Mouse (Mus musculus): ENCODE results near the gene Tmbim1. TPM values are rescaled to one million over a fixed set of nuclear protein-coding genes. Genes with fewer than 3 reads are reported as not detected.
"Not testable (repeated sequence)": the region's sequence is repeated elsewhere in the genome, so short reads cannot be mapped to it uniquely, and the experiment has no call there.

Gene Tmbim1
- polyA plus RNA-seq, 1 experiment from 2014 or later = 11.5 TPM

DNA sequence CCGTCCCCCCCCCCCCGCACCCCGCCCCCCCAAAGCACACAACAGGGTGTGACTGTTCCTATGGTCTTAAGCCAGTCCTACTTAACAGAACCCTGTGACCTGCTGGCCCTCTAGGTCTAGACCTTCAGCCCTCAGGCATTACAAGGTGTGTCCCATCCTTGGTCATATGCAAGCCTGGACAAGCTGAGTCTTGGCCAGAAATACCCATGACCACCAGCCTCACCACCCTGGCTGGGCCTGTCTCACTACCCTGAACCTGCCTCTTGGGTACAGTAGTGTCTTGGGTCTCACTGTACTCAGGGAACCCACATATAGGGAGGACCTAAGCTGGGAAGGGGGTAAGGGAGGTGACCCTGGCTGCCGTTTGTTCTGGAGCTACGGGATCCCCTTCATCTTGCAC, 32.6 kb upstream of the Tmbim1 start:
- WGBS = 88% methylated on average over 4 of the region's 5 CpGs
- Histone ChIP-seq H3K4me3 (no peak overlapping the region), H3K9ac (no peak overlapping the region), H3K4me1 (replicated peaks) (peaks cover 13% of the 10 kb centered on the region), H3K9me3 (no peaks in the 10 kb centered on the region), H3K4me2 (no peak overlapping the region), H3K27me3 (no peaks in the 10 kb centered on the region), H3K27ac (replicated peaks) (no peak overlapping the region), H3K36me3 (no peaks in the 10 kb centered on the region)
- no peak for ATAC-seq (ENCODE audit: low FRiP score, low read depth)

- H3K36me3 ChIP-seq = no peaks in the 10 kb centered on the region
- no peaks in the 10 kb centered on the region for H3K9me3 ChIP-seq
- no peak for ATAC-seq (ENCODE audit: low FRiP score, low read depth)
- H3K4me2 ChIP-seq = no peak overlapping the region
- WGBS = 72% methylated on average over 3 of the region's 3 CpGs
- peaks cover 13% of the 10 kb centered on the region for H3K4me1 ChIP-seq (replicated peaks)
- no peak overlapping the region for H3K9ac ChIP-seq
- no peak overlapping the region for H3K27ac ChIP-seq (replicated peaks)
- no peaks in the 10 kb centered on the region for H3K27me3 ChIP-seq
- no peak overlapping the region for H3K4me3 ChIP-seq
Observed at GRCm38 (mm10) chr1:74337241-74337771, 31.9 kb upstream of the Tmbim1 start.

GRCm38 (mm10) chr1:74335436-74336170, 30.2 kb upstream of the Tmbim1 start:
- 76% methylated on average over 6 of the region's 6 CpGs for WGBS
- Histone ChIP-seq H3K9me3 (no peaks in the 10 kb centered on the region), H3K36me3 (no peaks in the 10 kb centered on the region), H3K27me3 (no peaks in the 10 kb centered on the region), H3K27ac (replicated peaks) (no peak overlapping the region), H3K4me3 (no peak overlapping the region), H3K4me2 (no peak overlapping the region), H3K9ac (no peak overlapping the region), H3K4me1 (replicated peaks) (peaks cover 22% of the 10 kb centered on the region)
- no peak for ATAC-seq (ENCODE audit: low FRiP score, low read depth)

DNA sequence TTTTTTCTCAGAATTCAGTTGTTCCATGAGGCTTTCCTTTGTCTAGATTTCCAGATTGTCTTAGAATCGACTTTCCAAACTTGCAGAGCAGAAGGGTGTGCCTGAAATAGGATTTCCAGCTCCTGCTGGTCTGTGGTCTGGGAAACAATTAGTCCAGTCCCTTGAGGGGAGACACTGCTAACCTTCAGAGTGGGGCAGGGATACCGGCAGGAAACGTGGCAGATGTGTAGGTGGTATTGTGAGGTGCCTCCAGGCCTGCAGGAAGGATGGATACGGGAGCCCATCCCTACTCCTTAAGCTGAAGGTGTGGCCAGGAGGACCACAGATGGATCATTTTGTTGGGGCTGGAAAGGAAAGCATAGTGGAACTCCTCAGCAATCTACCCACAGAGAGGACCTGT, 29.6 kb upstream of the Tmbim1 start:
- 57% methylated on average over 4 of the region's 4 CpGs for WGBS
- H3K4me3 ChIP-seq = no peak overlapping the region
- no peaks in the 10 kb centered on the region for H3K27me3 ChIP-seq
- no peak overlapping the region for H3K27ac ChIP-seq (replicated peaks)
- no peaks in the 10 kb centered on the region for H3K9me3 ChIP-seq
- no peak for ATAC-seq (ENCODE audit: low FRiP score, low read depth)
- H3K36me3 ChIP-seq = no peaks in the 10 kb centered on the region
- peaks cover 28% of the 10 kb centered on the region for H3K4me1 ChIP-seq (replicated peaks)
- H3K4me2 ChIP-seq = no peak overlapping the region
- H3K9ac ChIP-seq = no peak overlapping the region

GRCm38 (mm10) chr1:74334607-74335006, 29.2 kb upstream of the Tmbim1 start:
- Histone ChIP-seq H3K27ac (replicated peaks) (no peak overlapping the region), H3K4me2 (no peak overlapping the region), H3K4me1 (replicated peaks) (peaks cover 29% of the 10 kb centered on the region), H3K9me3 (no peaks in the 10 kb centered on the region), H3K4me3 (no peak overlapping the region), H3K36me3 (no peaks in the 10 kb centered on the region), H3K27me3 (no peaks in the 10 kb centered on the region), H3K9ac (no peak overlapping the region)
- no peak for ATAC-seq (ENCODE audit: low FRiP score, low read depth)
- 75% methylated on average over 3 of the region's 3 CpGs for WGBS

GRCm38 (mm10) chr1:74332930-74333329, 27.5 kb upstream of the Tmbim1 start:
- Histone ChIP-seq H3K4me2 (peak overlapping the region; percentile 78), H3K27ac (replicated peaks) (peak overlapping the region; percentile 70), H3K9ac (peak overlapping the region; percentile 42), H3K4me3 (peak overlapping the region; percentile 44), H3K4me1 (replicated peaks) (peaks cover 29% of the 10 kb centered on the region), H3K36me3 (no peaks in the 10 kb centered on the region), H3K9me3 (no peaks in the 10 kb centered on the region), H3K27me3 (no peaks in the 10 kb centered on the region)
- WGBS = 1% methylated on average over 9 of the region's 9 CpGs
- ATAC-seq (ENCODE audit: low FRiP score, low read depth) = 0 out of 2 replicates have a peak, but pooled peaks have one; percentile 6

GRCm38 (mm10) chr1:74332241-74332763, 26.9 kb upstream of the Tmbim1 start:
- WGBS = under 1% methylated on average over 35 of the region's 36 CpGs
- H3K9ac ChIP-seq = peak overlapping the region; percentile 42
- H3K4me1 ChIP-seq (replicated peaks) = peaks cover 29% of the 10 kb centered on the region
- peak overlapping the region; percentile 44 for H3K4me3 ChIP-seq
- no peaks in the 10 kb centered on the region for H3K36me3 ChIP-seq
- ATAC-seq (ENCODE audit: low FRiP score, low read depth) = peak; percentile 97
- H3K4me2 ChIP-seq = peak overlapping the region; percentile 78
- no peaks in the 10 kb centered on the region for H3K9me3 ChIP-seq
- peak overlapping the region; percentile 70 for H3K27ac ChIP-seq (replicated peaks)
- no peaks in the 10 kb centered on the region for H3K27me3 ChIP-seq

DNA sequence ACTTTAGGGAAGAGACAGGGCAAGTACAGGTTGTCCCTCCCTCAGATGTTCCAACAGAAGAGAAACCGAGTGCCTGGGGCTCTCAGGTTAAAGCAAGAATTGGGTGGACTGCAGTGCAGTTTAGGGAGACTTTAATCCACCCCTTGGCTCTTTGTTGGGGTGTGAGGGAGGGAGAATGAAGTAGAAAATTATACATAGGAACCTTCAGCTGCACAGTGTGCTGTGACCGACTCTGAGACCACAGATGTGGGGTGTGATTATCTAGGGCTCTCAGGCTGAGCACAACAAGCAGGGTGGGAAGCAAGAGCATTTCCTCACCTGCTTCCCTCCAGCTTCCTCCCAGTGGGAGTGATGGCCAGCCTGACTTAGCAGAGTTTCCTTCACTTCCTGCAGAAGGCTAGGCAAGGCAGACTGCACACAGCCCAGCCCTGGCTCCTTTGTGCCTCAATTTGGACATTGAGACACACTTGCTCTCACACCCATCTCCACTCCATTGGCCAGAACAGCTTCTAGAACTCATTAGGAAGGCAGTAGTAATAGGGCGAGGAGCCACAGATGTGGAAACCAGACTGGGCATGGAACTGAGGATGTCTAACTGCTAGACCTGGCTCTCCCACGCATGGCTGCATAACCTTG, 25.7 kb upstream of the Tmbim1 start:
- H3K9ac ChIP-seq = no peak overlapping the region
- ATAC-seq (ENCODE audit: low FRiP score, low read depth) = no peak
- H3K36me3 ChIP-seq = no peaks in the 10 kb centered on the region
- WGBS = 77% methylated on average over 4 of the region's 4 CpGs
- no peaks in the 10 kb centered on the region for H3K9me3 ChIP-seq
- no peaks in the 10 kb centered on the region for H3K27me3 ChIP-seq
- H3K4me3 ChIP-seq = no peak overlapping the region
- no peak overlapping the region for H3K4me2 ChIP-seq
- peak overlapping the region; percentile 70; the same call in 1 of the 2 replicates for H3K27ac ChIP-seq (replicated peaks)
- H3K4me1 ChIP-seq (replicated peaks) = peaks cover 29% of the 10 kb centered on the region

DNA sequence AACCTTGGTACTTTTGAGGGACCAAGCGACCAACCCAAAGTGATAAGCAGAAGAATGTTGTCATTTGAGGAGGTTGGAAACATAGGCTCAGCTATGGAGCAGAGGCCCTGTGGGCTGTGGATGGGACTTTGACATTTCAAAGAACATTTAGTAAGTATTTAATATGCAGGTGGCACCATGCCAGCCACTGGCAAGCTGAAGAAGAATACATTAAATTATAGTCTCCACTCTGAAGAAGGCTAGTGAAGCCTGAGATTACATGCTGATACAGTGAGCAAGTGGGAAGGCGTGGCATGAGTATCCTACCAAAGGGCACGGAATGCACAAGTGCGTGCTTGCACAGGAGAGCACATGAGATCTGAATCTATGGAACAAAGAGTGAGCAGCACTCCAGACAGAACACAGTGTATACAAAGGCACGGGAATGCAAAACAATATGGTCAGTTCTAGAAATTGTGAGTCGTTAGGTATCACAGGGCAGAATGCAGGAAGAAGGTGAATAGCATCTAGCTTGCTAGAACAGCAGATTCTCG, 24.5 kb upstream of the Tmbim1 start:
- Histone ChIP-seq H3K9me3 (no peaks in the 10 kb centered on the region), H3K9ac (no peak overlapping the region), H3K27me3 (no peaks in the 10 kb centered on the region), H3K27ac (replicated peaks) (0 out of 2 replicates have a peak overlapping the region, but pooled peaks have one; percentile 12), H3K36me3 (no peaks in the 10 kb centered on the region), H3K4me1 (replicated peaks) (peaks cover 29% of the 10 kb centered on the region), H3K4me3 (no peak overlapping the region), H3K4me2 (no peak overlapping the region)
- no peak for ATAC-seq (ENCODE audit: low FRiP score, low read depth)
- 77% methylated on average over 7 of the region's 7 CpGs for whole genome bisulfite sequencing

GRCm38 (mm10) chr1:74326916-74327315, 21.5 kb upstream of the Tmbim1 start:
- 76% methylated on average over 2 of the region's 2 CpGs for WGBS

GRCm38 (mm10) chr1:74321396-74321795, 16.0 kb upstream of the Tmbim1 start:
- H3K36me3 ChIP-seq = no peaks in the 10 kb centered on the region
- no peak overlapping the region for H3K9ac ChIP-seq
- ATAC-seq (ENCODE audit: low FRiP score, low read depth) = no peak
- no peaks in the 10 kb centered on the region for H3K27me3 ChIP-seq
- H3K9me3 ChIP-seq = no peaks in the 10 kb centered on the region
- no peak overlapping the region for H3K4me3 ChIP-seq
- WGBS = 84% methylated on average over 3 of the region's 3 CpGs
- no peaks in the 10 kb centered on the region for H3K4me1 ChIP-seq (replicated peaks)
- no peak overlapping the region for H3K4me2 ChIP-seq
- H3K27ac ChIP-seq (replicated peaks) = no peak overlapping the region

More at GRCm38 (mm10) chr1:74326916-74327315, 21.5 kb upstream of the Tmbim1 start:
- peaks cover 14% of the 10 kb centered on the region; the same call in 1 of the 2 replicates for H3K4me1 ChIP-seq (replicated peaks)
- H3K27ac ChIP-seq (replicated peaks); ATAC-seq (ENCODE audit: low FRiP score, low read depth); H3K9ac ChIP-seq; H3K9me3 ChIP-seq; H3K4me3 ChIP-seq; H3K4me2 ChIP-seq; H3K36me3 ChIP-seq; H3K27me3 ChIP-seq: not testable (repeated sequence)

DNA sequence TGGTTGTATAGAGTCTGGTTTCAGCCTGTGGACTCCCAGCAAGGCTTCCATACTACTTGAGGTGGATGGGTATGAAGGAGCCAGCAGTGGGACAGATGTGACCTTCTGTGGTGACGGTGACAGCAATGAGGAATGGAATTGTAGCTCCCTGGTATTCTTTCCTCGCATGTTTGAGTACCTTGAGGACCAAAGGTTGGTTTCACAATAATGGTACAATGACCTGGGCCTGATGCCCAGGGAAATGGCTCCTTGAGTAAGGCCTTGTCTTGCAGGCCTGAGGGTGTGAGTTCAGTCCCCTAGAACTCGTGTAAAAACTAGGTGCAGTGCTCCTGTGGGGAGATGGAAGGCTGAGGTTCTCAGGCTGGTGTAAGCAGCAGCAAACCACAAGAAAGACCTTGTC, 13.3 kb upstream of the Tmbim1 start:
- Histone ChIP-seq H3K4me1 (replicated peaks) (no peaks in the 10 kb centered on the region), H3K27me3 (no peaks in the 10 kb centered on the region), H3K27ac (replicated peaks) (no peak overlapping the region), H3K4me3 (no peak overlapping the region), H3K36me3 (no peaks in the 10 kb centered on the region), H3K9ac (no peak overlapping the region), H3K4me2 (no peak overlapping the region), H3K9me3 (no peaks in the 10 kb centered on the region)
- no peak for ATAC-seq (ENCODE audit: low FRiP score, low read depth)
- 87% methylated on average over 3 of the region's 3 CpGs for WGBS

Measured in hindbrain, embryonic 15.5 days (tissue).